Mouse (Mus musculus): Measurements from ENCODE around the gene Zfp13. TPM values are rescaled to one million over a fixed set of nuclear protein-coding genes. Genes with fewer than 3 reads are reported as not detected.
"Not testable (repeated sequence)": the region's sequence is repeated elsewhere in the genome, so short reads cannot be mapped to it uniquely, and the experiment has no call there.

The Zfp13 gene
- polyA plus RNA-seq, 1 experiment from 2014 or later = 21.2 TPM

GRCm38 (mm10) chr17:23604394-23604793 is 5.1 kb upstream of the Zfp13 start:
- Histone ChIP-seq H3K4me3 (no peak overlapping the region), H3K9me3 (replicated peaks) (no peaks in the 10 kb centered on the region), H3K9ac (no peak overlapping the region), H3K36me3 (ENCODE audit: poor library complexity, severe bottlenecking) (no peaks in the 10 kb centered on the region), H3K27me3 (no peaks in the 10 kb centered on the region), H3K4me2 (no peak overlapping the region), H3K4me1 (peaks cover 7% of the 10 kb centered on the region; the same call in 1 of the 2 replicates), H3K27ac (no peak overlapping the region)
- 74% methylated on average over 7 of the region's 7 CpGs for WGBS
- no peak for ATAC-seq

DNA sequence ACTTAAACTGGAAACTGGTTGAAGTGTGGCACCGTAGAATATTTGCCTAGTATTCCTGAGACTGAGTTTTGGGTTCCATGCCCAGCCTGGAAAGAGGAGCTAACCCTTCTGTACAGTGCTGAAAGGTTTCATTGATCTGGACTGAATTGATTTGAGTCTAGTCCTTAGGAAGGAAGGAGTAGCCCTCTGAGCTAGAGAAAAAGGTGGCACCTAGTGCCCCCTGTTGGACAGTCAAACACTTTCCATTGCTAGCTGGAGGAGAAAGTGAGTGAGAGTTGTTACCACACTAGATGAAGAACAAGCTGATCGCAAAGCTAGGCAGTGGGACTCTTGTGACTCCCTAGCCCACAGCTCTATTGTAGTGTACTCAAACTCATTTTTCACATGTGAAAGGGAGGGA is 4.3 kb upstream of the Zfp13 start:
- Histone ChIP-seq H3K9me3 (replicated peaks) (no peaks in the 10 kb centered on the region), H3K4me2 (0 out of 2 replicates have a peak overlapping the region, but pooled peaks have one; percentile 12), H3K27ac (no peak overlapping the region), H3K36me3 (ENCODE audit: poor library complexity, severe bottlenecking) (no peaks in the 10 kb centered on the region), H3K4me3 (no peak overlapping the region), H3K4me1 (peaks cover 15% of the 10 kb centered on the region), H3K27me3 (no peaks in the 10 kb centered on the region), H3K9ac (no peak overlapping the region)
- WGBS = 57% methylated on average over 2 of the region's 2 CpGs
- ATAC-seq = no peak

GRCm38 (mm10) chr17:23603077-23603476 is 3.8 kb upstream of the Zfp13 start:
- Histone ChIP-seq H3K9me3 (replicated peaks) (no peaks in the 10 kb centered on the region), H3K4me3 (no peak overlapping the region), H3K4me2 (0 out of 2 replicates have a peak overlapping the region, but pooled peaks have one; percentile 12), H3K36me3 (ENCODE audit: poor library complexity, severe bottlenecking) (no peaks in the 10 kb centered on the region), H3K27me3 (no peaks in the 10 kb centered on the region), H3K9ac (no peak overlapping the region), H3K4me1 (peaks cover 17% of the 10 kb centered on the region), H3K27ac (no peak overlapping the region)
- WGBS = 10% methylated on average over 8 of the region's 8 CpGs
- ATAC-seq = no peak

DNA sequence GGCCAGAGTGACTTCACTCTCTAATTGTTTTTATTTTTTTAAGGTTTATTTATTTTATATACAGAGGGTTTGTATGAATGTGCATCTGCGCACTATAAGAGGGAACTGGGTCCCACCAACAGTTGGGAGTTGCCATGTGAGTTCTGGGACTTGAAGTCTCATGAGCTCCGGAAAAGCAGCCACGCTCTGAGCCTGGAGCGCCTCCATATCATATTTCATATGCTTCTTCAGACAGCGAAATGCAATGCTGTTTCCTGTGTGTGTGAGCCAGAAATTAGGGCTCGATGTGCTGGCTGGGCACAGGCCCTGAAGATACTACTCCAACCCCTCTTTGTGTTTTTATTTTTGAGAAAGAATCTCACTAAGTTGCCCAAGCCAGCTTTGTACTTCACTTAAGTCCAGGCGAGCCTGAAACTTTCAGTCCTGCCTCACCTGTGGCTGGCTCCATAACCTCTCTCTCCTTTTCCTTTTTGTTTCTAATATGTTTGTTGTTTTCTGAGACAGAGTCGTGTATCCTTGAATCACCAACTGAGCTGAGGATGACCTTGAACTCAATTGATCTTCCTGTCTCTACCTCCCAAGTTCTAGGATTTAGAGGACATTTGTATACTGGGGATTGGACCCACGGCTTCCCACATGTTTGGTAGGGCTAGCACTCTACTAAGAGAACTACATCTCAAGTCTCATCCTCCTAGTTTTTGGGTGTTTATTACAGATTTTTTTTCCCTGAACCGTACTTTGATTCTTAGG is 2.7 kb upstream of the Zfp13 start:
- Histone ChIP-seq H3K9ac (no peak overlapping the region), H3K27ac (no peak overlapping the region), H3K27me3 (no peaks in the 10 kb centered on the region), H3K4me1 (peaks cover 17% of the 10 kb centered on the region), H3K4me3 (no peak overlapping the region), H3K9me3 (replicated peaks) (no peaks in the 10 kb centered on the region), H3K36me3 (ENCODE audit: poor library complexity, severe bottlenecking) (no peaks in the 10 kb centered on the region), H3K4me2 (no peak overlapping the region)
- ATAC-seq = no peak
- WGBS = 49% methylated on average over 10 of the region's 10 CpGs

DNA sequence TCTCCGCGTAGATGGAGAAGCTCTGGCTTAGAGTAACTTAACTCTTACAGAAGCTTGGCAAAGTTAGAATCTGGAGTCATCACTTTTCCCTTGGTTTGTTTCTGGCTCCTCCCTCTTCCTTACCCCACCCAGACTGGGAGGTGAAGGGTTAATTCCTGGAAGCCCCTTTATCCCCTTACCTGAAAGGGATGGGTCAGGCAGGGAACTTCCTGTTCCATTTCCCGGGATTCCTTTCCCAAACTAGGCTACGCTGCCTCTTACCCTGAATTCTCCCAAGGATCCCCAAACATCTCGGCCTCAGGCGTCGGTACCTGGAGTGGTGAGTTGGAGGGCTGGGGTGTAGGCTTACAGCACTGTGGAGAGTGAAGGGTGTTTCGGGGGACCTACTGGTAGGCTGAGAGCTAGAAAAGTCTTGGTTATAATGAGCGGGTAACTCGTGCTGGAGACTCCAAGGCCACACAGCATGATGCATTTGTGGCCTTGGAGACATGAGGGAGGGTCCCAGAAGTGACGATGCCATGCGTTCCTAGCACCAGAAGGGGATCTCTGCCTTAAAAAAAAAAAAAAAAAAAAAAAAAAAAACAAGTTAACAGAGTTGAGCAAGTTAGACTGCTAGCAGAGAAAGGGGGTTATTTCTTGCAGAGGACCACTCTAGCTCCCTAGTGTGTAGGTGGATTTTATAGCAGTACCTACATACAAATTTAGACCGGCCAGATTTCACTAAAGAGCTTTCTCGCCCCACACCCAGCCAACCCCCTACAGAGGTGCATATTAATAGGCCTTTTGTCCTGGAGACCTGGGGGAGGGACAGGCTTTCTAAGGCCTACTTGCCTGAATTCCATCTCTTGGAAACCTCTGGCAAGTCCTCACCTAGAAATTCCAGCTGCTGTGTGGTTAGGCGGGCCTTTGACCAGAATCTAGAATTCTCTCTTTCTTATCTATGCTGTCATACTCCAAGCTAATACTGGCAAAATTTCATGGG is 1.6 kb upstream of the Zfp13 start, which contains the start of gene Zscan10:
Gene Zscan10, plus strand, starts transcription at position 216 of the 982 bp plus-strand sequence.
- Histone ChIP-seq H3K36me3 (ENCODE audit: poor library complexity, severe bottlenecking) (no peaks in the 10 kb centered on the region), H3K27me3 (no peaks in the 10 kb centered on the region), H3K9me3 (replicated peaks) (no peaks in the 10 kb centered on the region), H3K4me1 (peaks cover 17% of the 10 kb centered on the region), H3K27ac (no peak within 1 kb of the TSS), H3K4me2 (peak within 1 kb of the TSS; percentile 68), H3K9ac (no peak within 1 kb of the TSS), H3K4me3 (no peak within 1 kb of the TSS)
- no peak for ATAC-seq
- 24% methylated on average over 15 of the region's 15 CpGs for WGBS

DNA sequence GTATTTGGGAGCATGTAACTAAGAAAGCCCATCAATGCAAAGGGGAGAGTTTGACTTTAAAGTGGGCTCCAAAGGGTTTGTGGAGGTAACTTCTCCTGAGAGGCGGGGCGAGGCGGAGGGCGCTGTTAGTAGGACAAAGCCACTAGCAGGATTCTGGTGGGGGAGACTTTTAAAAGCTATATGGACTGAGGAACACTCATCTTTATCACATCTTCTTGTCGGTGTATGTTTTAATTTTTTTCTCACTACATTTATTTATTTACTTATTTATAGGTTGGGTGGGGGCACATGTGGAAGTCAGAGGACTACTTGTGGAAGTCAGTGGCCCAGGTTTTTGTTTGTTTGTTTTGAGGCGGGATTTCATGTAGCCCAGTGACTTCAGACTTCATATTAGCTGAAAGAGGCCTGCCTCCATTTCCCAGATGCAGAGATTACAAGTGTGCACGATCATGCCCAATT is 347 bp upstream of the Zfp13 start:
- peaks cover 17% of the 10 kb centered on the region for H3K4me1 ChIP-seq
- H3K9me3 ChIP-seq (replicated peaks) = no peaks in the 10 kb centered on the region
- ATAC-seq = no peak
- H3K4me3 ChIP-seq = peak overlapping the region; percentile 41
- 45% methylated on average over 7 of the region's 7 CpGs for WGBS
- no peaks in the 10 kb centered on the region for H3K27me3 ChIP-seq
- peak overlapping the region; percentile 63 for H3K9ac ChIP-seq
- no peaks in the 10 kb centered on the region for H3K36me3 ChIP-seq (ENCODE audit: poor library complexity, severe bottlenecking)
- H3K4me2 ChIP-seq = peak overlapping the region; percentile 68
- no peak overlapping the region for H3K27ac ChIP-seq

DNA sequence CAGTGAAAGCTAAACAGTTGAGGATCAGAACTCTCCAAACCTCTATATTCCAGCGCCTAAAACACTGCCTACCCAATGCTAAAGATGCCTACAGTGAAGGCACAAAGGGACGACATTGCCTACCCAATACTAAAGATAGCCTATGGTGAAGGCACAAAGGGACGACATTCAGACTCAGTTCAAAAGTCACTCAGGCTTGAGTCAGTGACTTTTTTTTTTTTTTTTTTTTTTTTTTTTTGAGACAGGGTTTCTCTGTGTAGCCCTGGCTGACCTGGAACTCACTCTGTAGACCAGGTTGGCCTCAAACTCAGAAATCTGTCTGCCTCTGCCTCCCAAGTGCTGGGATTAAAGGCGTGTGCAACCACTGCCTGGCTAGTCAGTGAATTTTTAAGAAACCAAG is 4.1 kb downstream of the Zfp13 start:
- H3K4me2 ChIP-seq; H3K36me3 ChIP-seq (ENCODE audit: poor library complexity, severe bottlenecking); H3K9ac ChIP-seq; H3K4me3 ChIP-seq; ATAC-seq; H3K27me3 ChIP-seq; H3K27ac ChIP-seq; H3K9me3 ChIP-seq (replicated peaks): not testable (repeated sequence)
- WGBS = 78% methylated on average over 4 of the region's 4 CpGs
- peaks cover 25% of the 10 kb centered on the region for H3K4me1 ChIP-seq

DNA sequence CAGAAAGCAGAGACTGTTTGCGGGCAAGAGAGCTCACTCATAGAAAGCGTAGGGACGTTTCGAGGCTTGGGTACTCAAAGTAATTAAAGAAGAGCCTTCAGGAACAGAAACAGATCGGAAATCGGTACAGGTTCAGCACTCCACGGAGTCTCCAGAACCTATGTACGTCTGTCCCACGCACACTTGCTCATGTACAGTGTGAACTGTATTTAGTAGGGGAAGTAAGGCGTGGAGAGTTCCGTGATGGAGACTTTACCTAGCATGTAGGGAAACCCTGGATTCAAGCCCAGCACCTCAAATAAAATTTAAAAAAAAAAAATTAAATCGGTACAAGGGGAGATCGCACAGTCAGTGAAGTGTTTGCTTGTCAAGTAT is 6.4 kb downstream of the Zfp13 start:
- no peaks in the 10 kb centered on the region for H3K27me3 ChIP-seq
- peak overlapping the region; percentile 50 for H3K4me3 ChIP-seq
- no peaks in the 10 kb centered on the region for H3K36me3 ChIP-seq (ENCODE audit: poor library complexity, severe bottlenecking)
- peak overlapping the region; percentile 77 for H3K27ac ChIP-seq
- H3K4me1 ChIP-seq = peaks cover 7% of the 10 kb centered on the region
- ATAC-seq = peak; percentile 77
- H3K9ac ChIP-seq = peak overlapping the region; percentile 75
- peak overlapping the region; percentile 73 for H3K4me2 ChIP-seq
- H3K9me3 ChIP-seq (replicated peaks) = no peaks in the 10 kb centered on the region
- 14% methylated on average over 13 of the region's 13 CpGs for whole genome bisulfite sequencing

GRCm38 (mm10) chr17:23592208-23592925 is 6.9 kb downstream of the Zfp13 start:
- 8% methylated on average over 34 of the region's 34 CpGs for WGBS
- peak overlapping the region; percentile 50 for H3K4me3 ChIP-seq
- H3K4me1 ChIP-seq = peaks cover 7% of the 10 kb centered on the region
- peak; percentile 100 for ATAC-seq
- peak overlapping the region; percentile 75 for H3K9ac ChIP-seq
- peak overlapping the region; percentile 73 for H3K4me2 ChIP-seq
- no peaks in the 10 kb centered on the region for H3K27me3 ChIP-seq
- no peaks in the 10 kb centered on the region for H3K36me3 ChIP-seq (ENCODE audit: poor library complexity, severe bottlenecking)
- H3K9me3 ChIP-seq (replicated peaks) = no peaks in the 10 kb centered on the region
- H3K27ac ChIP-seq = peak overlapping the region; percentile 77

DNA sequence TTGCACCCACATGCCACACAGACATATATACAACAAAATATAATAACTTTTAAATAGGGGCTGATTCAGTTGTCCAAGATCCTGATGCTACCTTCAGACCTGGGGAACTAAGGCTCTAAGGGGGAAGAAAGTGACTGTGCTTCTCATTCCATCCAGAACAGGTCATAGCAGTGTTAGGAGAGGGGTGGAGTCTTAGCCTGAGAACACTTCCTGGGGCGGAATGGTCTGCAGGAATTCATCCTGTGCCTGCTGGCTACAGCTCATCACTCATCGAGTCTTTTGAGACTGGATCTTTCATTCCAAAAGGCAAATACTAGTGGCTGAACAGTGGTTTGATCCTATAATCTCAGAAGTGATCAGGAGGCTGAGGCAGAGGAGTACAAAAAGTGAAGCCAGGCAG is 12.0 kb downstream of the Zfp13 start:
- Histone ChIP-seq H3K27me3 (no peaks in the 10 kb centered on the region), H3K27ac (no peak overlapping the region), H3K9me3 (replicated peaks) (no peaks in the 10 kb centered on the region), H3K9ac (no peak overlapping the region), H3K4me2 (no peak overlapping the region), H3K36me3 (ENCODE audit: poor library complexity, severe bottlenecking) (peaks cover 7% of the 10 kb centered on the region; the same call in 1 of the 2 replicates), H3K4me1 (peaks cover 26% of the 10 kb centered on the region), H3K4me3 (no peak overlapping the region)
- 71% methylated on average over 2 of the region's 2 CpGs for WGBS
- ATAC-seq = no peak

DNA sequence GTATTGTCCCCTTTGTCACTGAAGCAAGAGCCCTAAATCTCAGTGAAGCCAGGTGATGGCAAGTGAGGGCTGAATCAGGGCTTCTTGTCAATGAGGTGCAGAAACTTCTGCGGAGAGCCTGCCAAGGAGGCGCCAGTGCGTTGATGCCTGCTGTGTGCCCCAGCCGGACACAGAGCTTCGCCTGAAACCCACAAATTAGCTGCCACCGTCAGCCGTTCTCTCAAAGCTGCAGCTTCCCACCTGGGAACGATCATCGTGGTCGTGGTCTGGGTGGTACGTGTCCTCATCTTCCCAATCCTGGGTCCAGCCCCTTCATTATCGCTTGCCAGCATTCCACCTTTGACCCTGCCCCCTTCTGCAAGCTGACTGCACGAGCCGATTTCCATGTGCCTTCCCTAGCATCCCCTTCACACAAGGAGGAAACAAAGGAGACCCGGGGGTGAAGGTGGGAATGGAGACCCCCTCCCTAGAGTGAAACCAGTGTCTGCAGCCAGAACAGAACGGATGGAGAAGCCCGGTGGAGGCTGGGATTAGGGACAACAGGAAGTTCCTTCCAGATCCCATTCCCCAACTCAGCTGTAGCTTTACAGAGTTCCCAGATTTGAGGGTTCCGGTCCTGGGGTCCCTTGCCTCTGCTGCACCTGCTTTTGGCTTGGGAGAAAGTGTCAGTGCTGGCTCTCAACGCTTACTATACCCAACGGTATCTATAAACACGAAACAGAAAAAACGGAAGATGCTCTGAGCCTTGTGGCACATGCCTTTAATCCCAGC is 13.4 kb downstream of the Zfp13 start:
- peaks cover 15% of the 10 kb centered on the region for H3K36me3 ChIP-seq (ENCODE audit: poor library complexity, severe bottlenecking)
- no peaks in the 10 kb centered on the region for H3K9me3 ChIP-seq (replicated peaks)
- H3K27me3 ChIP-seq = no peaks in the 10 kb centered on the region
- ATAC-seq = peak; percentile 96
- H3K4me3 ChIP-seq = peak overlapping the region; percentile 74
- H3K9ac ChIP-seq = peak overlapping the region; percentile 86
- under 1% methylated on average over 22 of the region's 22 CpGs for WGBS
- peak overlapping the region; percentile 54 for H3K27ac ChIP-seq
- H3K4me2 ChIP-seq = peak overlapping the region; percentile 91
- H3K4me1 ChIP-seq = peaks cover 26% of the 10 kb centered on the region

Data from forebrain, embryonic 13.5 days (tissue).